Mouse (Mus musculus): ENCODE measurements around the gene Nccrp1.
A peak's percentile ranks its signal among the peaks of the same experiment; 100 is the strongest.
"Not testable (repeated sequence)": the region's sequence is repeated elsewhere in the genome, so short reads cannot be mapped to it uniquely, and the experiment has no call there.

The Nccrp1 gene

GRCm38 (mm10) chr7:28570291-28570981 is 23.4 kb upstream of the Nccrp1 start:
- peak; percentile 93 to 94 for DNase-seq (ENCODE audit: low spot score in 2 of 2)

- DNase-seq (ENCODE audit: low spot score in 2 of 2) = peak; percentile 52 to 68
Measured at GRCm38 (mm10) chr7:28568253-28568652, 21.2 kb upstream of the Nccrp1 start.

GRCm38 (mm10) chr7:28567539-28567938 is 20.5 kb upstream of the Nccrp1 start:
- DNase-seq (ENCODE audit: low spot score in 2 of 2) = no peak

GRCm38 (mm10) chr7:28565407-28565806 is 18.4 kb upstream of the Nccrp1 start:
- no peak for DNase-seq (ENCODE audit: low spot score in 2 of 2)

GRCm38 (mm10) chr7:28562951-28563350 is 15.9 kb upstream of the Nccrp1 start:
- no peak for DNase-seq (ENCODE audit: low spot score in 2 of 2)

GRCm38 (mm10) chr7:28562371-28562770 is 15.3 kb upstream of the Nccrp1 start:
- DNase-seq (ENCODE audit: low spot score in 2 of 2) = no peak

GRCm38 (mm10) chr7:28561967-28562366 is 14.9 kb upstream of the Nccrp1 start:
- DNase-seq (ENCODE audit: low spot score in 2 of 2) = no peak

- DNase-seq (ENCODE audit: low spot score in 2 of 2) = no peak
Measured at GRCm38 (mm10) chr7:28560856-28561255, 13.8 kb upstream of the Nccrp1 start.

GRCm38 (mm10) chr7:28558486-28558885 is 11.4 kb upstream of the Nccrp1 start:
- peak in 1 of 2 experiments; percentile 72 for DNase-seq (ENCODE audit: low spot score in 2 of 2)

GRCm38 (mm10) chr7:28557708-28558107 is 10.7 kb upstream of the Nccrp1 start:
- no peak for DNase-seq (ENCODE audit: low spot score in 2 of 2)

- DNase-seq (ENCODE audit: low spot score in 2 of 2) = no peak
Measured at GRCm38 (mm10) chr7:28557069-28557468, 10.0 kb upstream of the Nccrp1 start.

- DNase-seq (ENCODE audit: low spot score in 2 of 2) = no peak
Measured at GRCm38 (mm10) chr7:28555939-28556535, 9.0 kb upstream of the Nccrp1 start.

- peak; percentile 45 to 66 for DNase-seq (ENCODE audit: low spot score in 2 of 2)
Measured at GRCm38 (mm10) chr7:28553076-28553475, 6.0 kb upstream of the Nccrp1 start.

- no peak for DNase-seq (ENCODE audit: low spot score in 2 of 2)
Measured at GRCm38 (mm10) chr7:28547628-28548027, 574 bp upstream of the Nccrp1 start.

GRCm38 (mm10) chr7:28546649-28547048 is 405 bp downstream of the Nccrp1 start:
- DNase-seq (ENCODE audit: low spot score in 2 of 2) = no peak

- no peak for DNase-seq (ENCODE audit: low spot score in 2 of 2)
Measured at GRCm38 (mm10) chr7:28545891-28546210, 1.2 kb downstream of the Nccrp1 start.

GRCm38 (mm10) chr7:28545048-28545890 is 1.8 kb downstream of the Nccrp1 start:
- no peak for DNase-seq (ENCODE audit: low spot score in 2 of 2)

GRCm38 (mm10) chr7:28544051-28544601 is 2.9 kb downstream of the Nccrp1 start:
- no peak for DNase-seq (ENCODE audit: low spot score in 2 of 2)

GRCm38 (mm10) chr7:28540526-28540925 is 6.5 kb downstream of the Nccrp1 start, which contains the start of gene Sycn:
Gene Sycn (plus strand): TSS chr7:28540885.
- DNase-seq (ENCODE audit: low spot score in 2 of 2) = no peak

GRCm38 (mm10) chr7:28538886-28539285 is 8.2 kb downstream of the Nccrp1 start:
- DNase-seq (ENCODE audit: low spot score in 2 of 2) = not testable (repeated sequence)

GRCm38 (mm10) chr7:28532005-28532404 is 15.0 kb downstream of the Nccrp1 start:
- no peak for DNase-seq (ENCODE audit: low spot score in 2 of 2)

All from urinary bladder, postnatal 36 days (tissue).